Mouse (Mus musculus) liver, adult 2 months (tissue): ENCODE measurements at regions not wholly inside any gene's neighbourhood (a gene's known extent, or its start where the extent isn't known, plus 50 kb on each side); places are given as distances from the start of the nearest gene placed in this dataset.
A peak's percentile ranks its signal among the peaks of the same experiment; 100 is the strongest.

Experiments
- DNase-seq: peaks from one replicate; pipeline ENCODE4 v3.0.0-alpha.2; 2011; ENCODE audit warnings: low read depth, low spot score; ENCODE audit errors: extremely low read depth
- H3K27ac ChIP-seq: fragments of 200-500 bp; replicated peaks from 2 replicates; pipeline ENCODE4 v1.5.1; 2012; ENCODE audit warnings: low read depth, mild to moderate bottlenecking, control low read depth, inconsistent platforms, low read length; ENCODE audit not compliant: insufficient read depth
- H3K27me3 ChIP-seq: fragments of 200-500 bp; 2 replicates; pipeline ENCODE4 v1.6.1; 2012; ENCODE audit warnings: mild to moderate bottlenecking, moderate library complexity, low read length, inconsistent platforms; ENCODE audit not compliant: control insufficient read depth, insufficient read depth
- H3K36me3 ChIP-seq: fragments of 200-500 bp; 2 replicates; pipeline ENCODE4 v1.6.1; 2012; ENCODE audit warnings: low read length, inconsistent platforms; ENCODE audit not compliant: control insufficient read depth, insufficient read depth
- H3K4me1 ChIP-seq: fragments of 200-500 bp; 2 replicates; pipeline ENCODE4 v1.6.1; 2011; ENCODE audit warnings: low read length; ENCODE audit not compliant: control insufficient read depth, insufficient read depth
- H3K4me3 ChIP-seq: fragments of 200-500 bp; 2 replicates; pipeline ENCODE4 v1.5.1; 2011; ENCODE audit warnings: low read depth, mild to moderate bottlenecking, control low read depth, low read length, moderate library complexity; ENCODE audit not compliant: insufficient read depth
- H3K79me2 ChIP-seq: fragments of 200-500 bp; 2 replicates; pipeline ENCODE4 v1.6.1; 2012; ENCODE audit warnings: inconsistent platforms, mild to moderate bottlenecking, low read length, moderate library complexity; ENCODE audit not compliant: control insufficient read depth, insufficient read depth
- H3K9ac ChIP-seq: fragments of 200-500 bp; 2 replicates; pipeline ENCODE4 v1.6.1; 2012; ENCODE audit warnings: low read depth, mild to moderate bottlenecking, control low read depth, inconsistent platforms, low read length
- CTCF ChIP-seq: fragments of 200-500 bp; IDR thresholded peaks from 2 replicates; pipeline ENCODE4 v1.5.1; 2011; ENCODE audit warnings: low read depth, low read length, control low read depth
- POLR2A ChIP-seq: fragments of 200-500 bp; IDR thresholded peaks from 2 replicates; pipeline ENCODE4 v1.6.1; 2011; ENCODE audit warnings: low read length, control low read depth; ENCODE audit not compliant: insufficient read depth; ENCODE audit errors: extremely low read depth
- WGBS: fragments of 180-500 bp; shearing (Covaris S2); methylation state at CpG from one replicate; pipeline ENCODE4 v1.1.7; 2018; 5-methylcytosine and 5-hydroxymethylcytosine counted together

- H3K36me3 ChIP-seq: no peaks in the 10 kb centered on the region
- no peaks in the 10 kb centered on the region for H3K79me2 ChIP-seq
- H3K9ac ChIP-seq: no peak overlapping the region
- no peak for TF ChIP-seq CTCF
- TF ChIP-seq POLR2A: no peak
- H3K27ac ChIP-seq: no peak overlapping the region
- no peaks in the 10 kb centered on the region for H3K4me1 ChIP-seq
- DNase-seq: no peak
- no peaks in the 10 kb centered on the region for H3K27me3 ChIP-seq
- WGBS: 60% methylated on average over 2 of the region's 2 CpGs
- H3K4me3 ChIP-seq: no peak overlapping the region
These were observed 364.1 kb upstream of the Cdh12 start for GRCm38 (mm10) chr15:20084958-20085357.

- H3K36me3 ChIP-seq: no peaks in the 10 kb centered on the region
- no peak overlapping the region for H3K27ac ChIP-seq
- H3K27me3 ChIP-seq: no peaks in the 10 kb centered on the region
- no peak for TF ChIP-seq CTCF
- no peak for TF ChIP-seq POLR2A
- H3K4me1 ChIP-seq: no peaks in the 10 kb centered on the region
- H3K4me3 ChIP-seq: no peak overlapping the region
- no peak for DNase-seq
- no peak overlapping the region for H3K9ac ChIP-seq
- no peaks in the 10 kb centered on the region for H3K79me2 ChIP-seq
These were observed 359.3 kb upstream of the Cdh12 start for GRCm38 (mm10) chr15:20089780-20090179.

- H3K27ac ChIP-seq: no peak overlapping the region
- H3K79me2 ChIP-seq: no peaks in the 10 kb centered on the region
- no peaks in the 10 kb centered on the region for H3K36me3 ChIP-seq
- DNase-seq: no peak
- no peak overlapping the region for H3K9ac ChIP-seq
- H3K4me1 ChIP-seq: no peaks in the 10 kb centered on the region
- 87% methylated on average over 3 of the region's 3 CpGs for WGBS
- H3K27me3 ChIP-seq: no peaks in the 10 kb centered on the region
- TF ChIP-seq POLR2A: no peak
- TF ChIP-seq CTCF: no peak
- no peak overlapping the region for H3K4me3 ChIP-seq
These were observed 358.5 kb upstream of the Cdh12 start for GRCm38 (mm10) chr15:20090522-20090921.

- H3K4me1 ChIP-seq: no peaks in the 10 kb centered on the region
- H3K36me3 ChIP-seq: no peaks in the 10 kb centered on the region
- 59% methylated on average over 1 of the region's 1 CpGs for WGBS
- no peaks in the 10 kb centered on the region for H3K79me2 ChIP-seq
- TF ChIP-seq POLR2A (no peak), CTCF (no peak)
- H3K27me3 ChIP-seq: no peaks in the 10 kb centered on the region
- H3K9ac ChIP-seq: no peak overlapping the region
- H3K27ac ChIP-seq: no peak overlapping the region
- no peak for DNase-seq
- no peak overlapping the region for H3K4me3 ChIP-seq
These were observed 353.3 kb upstream of the Cdh12 start for GRCm38 (mm10) chr15:20095764-20096163.

GRCm38 (mm10) chr15:20119518-20119917, 329.5 kb upstream of the Cdh12 start:
- H3K27me3 ChIP-seq: no peaks in the 10 kb centered on the region
- H3K27ac ChIP-seq: no peak overlapping the region
- no peaks in the 10 kb centered on the region for H3K4me1 ChIP-seq
- WGBS: 77% methylated on average over 2 of the region's 2 CpGs
- H3K4me3 ChIP-seq: no peak overlapping the region
- TF ChIP-seq POLR2A: no peak
- no peak for TF ChIP-seq CTCF
- DNase-seq: no peak
- H3K79me2 ChIP-seq: no peaks in the 10 kb centered on the region
- no peaks in the 10 kb centered on the region for H3K36me3 ChIP-seq
- no peak overlapping the region for H3K9ac ChIP-seq

GRCm38 (mm10) chr15:20123586-20123985, 325.5 kb upstream of the Cdh12 start:
- Histone ChIP-seq H3K27me3 (no peaks in the 10 kb centered on the region), H3K36me3 (no peaks in the 10 kb centered on the region), H3K4me3 (no peak overlapping the region), H3K79me2 (no peaks in the 10 kb centered on the region), H3K4me1 (no peaks in the 10 kb centered on the region), H3K9ac (no peak overlapping the region), H3K27ac (no peak overlapping the region)
- 75% methylated on average over 3 of the region's 3 CpGs for WGBS
- peak; percentile 1 for DNase-seq
- no peak for TF ChIP-seq POLR2A
- no peak for TF ChIP-seq CTCF
